Mouse (Mus musculus) liver, postnatal 0 days (tissue): ENCODE measurements around the gene Itfg2.

ENCODE experiments used
- CTCF ChIP-seq: sonication (generic); IDR thresholded peaks from 2 replicates; pipeline ENCODE4 v1.5.1; 2016; ENCODE audit warnings: antibody characterized with exemption, low read depth
- EP300 ChIP-seq: IDR thresholded peaks from 2 replicates; pipeline ENCODE4 v1.6.1; 2016; ENCODE audit warnings: antibody characterized with exemption, low read depth, mild to moderate bottlenecking

GRCm38 (mm10) chr6:128461606-128462005 lies 36.9 kb upstream of the Itfg2 start:
- TF ChIP-seq CTCF (no peak), EP300 (no peak)
